Mouse (Mus musculus) liver, adult 2 months (tissue): Measurements from ENCODE around the gene Shank2.

Source experiments
- CTCF ChIP-seq: fragments of 200-500 bp; IDR thresholded peaks from 2 replicates; pipeline ENCODE4 v1.5.1; 2011; ENCODE audit warnings: low read depth, low read length, control low read depth
- POLR2A ChIP-seq: fragments of 200-500 bp; IDR thresholded peaks from 2 replicates; pipeline ENCODE4 v1.6.1; 2011; ENCODE audit warnings: low read length, control low read depth; ENCODE audit not compliant: insufficient read depth; ENCODE audit errors: extremely low read depth

DNA sequence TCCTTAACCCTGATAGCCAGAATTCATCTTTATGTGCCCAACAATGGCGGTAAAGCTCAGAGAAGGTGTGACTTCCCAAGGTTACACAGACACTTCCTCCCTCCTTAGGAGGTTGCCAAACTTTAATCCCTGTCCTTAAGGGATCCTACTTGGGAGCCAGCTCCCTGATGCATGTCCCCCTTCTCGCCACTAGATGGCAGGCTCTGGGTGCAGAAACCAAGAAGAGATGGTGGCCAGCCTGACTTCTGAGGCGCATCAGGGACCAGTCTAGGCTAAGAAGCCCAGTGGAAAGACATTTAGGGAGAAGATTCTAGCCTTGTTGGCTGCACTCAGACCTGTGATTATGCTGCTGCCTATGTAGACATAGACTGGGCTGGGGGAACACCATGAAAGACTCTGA is 215.5 kb downstream of the Shank2 start:
- TF ChIP-seq POLR2A: no peak
- TF ChIP-seq CTCF: peak; percentile 91
